Mouse (Mus musculus): Measurements from ENCODE around the gene Pwwp2b. TPM values are rescaled to one million over a fixed set of nuclear protein-coding genes. Genes with fewer than 3 reads are reported as not detected.
A peak's percentile ranks its signal among the peaks of the same experiment; 100 is the strongest.

Pwwp2b gene
- 4.5 and 4.9 TPM in 2 replicates for polyA plus RNA-seq (2015; fragmentation: Nextera tagmentation; extraction: Ambion mirVana)

GRCm38 (mm10) chr7:139247881-139248614, at the start of gene Pwwp2b:
Gene Pwwp2b, plus strand, starts transcription at chr7:139248482.
- Histone ChIP-seq H3K4me2 (peak within 1 kb of the TSS; percentile 93), H3K27me3 (peaks cover 53% of the 10 kb centered on the region), H3K4me1 (replicated peaks) (peaks cover 58% of the 10 kb centered on the region), H3K9ac (peak within 1 kb of the TSS; percentile 84), H3K36me3 (no peaks in the 10 kb centered on the region), H3K9me3 (no peaks in the 10 kb centered on the region), H3K27ac (peak within 1 kb of the TSS; percentile 73), H3K4me3 (peak within 1 kb of the TSS; percentile 55)
- WGBS: 1% methylated on average over 51 of the region's 72 CpGs
- peak; percentile 50; the same call in 1 of the 2 replicates for ATAC-seq (ENCODE audit: low FRiP score)

GRCm38 (mm10) chr7:139200108-139200507, 48.2 kb upstream of the Pwwp2b start:
- H3K4me2 ChIP-seq: no peak overlapping the region
- no peaks in the 10 kb centered on the region for H3K9me3 ChIP-seq
- ATAC-seq (ENCODE audit: low FRiP score): no peak
- no peaks in the 10 kb centered on the region for H3K36me3 ChIP-seq
- H3K4me3 ChIP-seq: no peak overlapping the region
- no peak overlapping the region for H3K27ac ChIP-seq
- WGBS: 35% methylated on average over 7 of the region's 7 CpGs
- 0 out of 2 replicates have a peak, but pooled peaks cover 10% of the 10 kb centered on the region for H3K27me3 ChIP-seq
- no peak overlapping the region for H3K9ac ChIP-seq
- no peaks in the 10 kb centered on the region for H3K4me1 ChIP-seq (replicated peaks)

- no peaks in the 10 kb centered on the region for H3K36me3 ChIP-seq
- 0 out of 2 replicates have a peak, but pooled peaks cover 10% of the 10 kb centered on the region for H3K27me3 ChIP-seq
- no peak for ATAC-seq (ENCODE audit: low FRiP score)
- no peak overlapping the region for H3K4me2 ChIP-seq
- no peak overlapping the region for H3K27ac ChIP-seq
- no peak overlapping the region for H3K4me3 ChIP-seq
- no peaks in the 10 kb centered on the region for H3K9me3 ChIP-seq
- no peak overlapping the region for H3K9ac ChIP-seq
- H3K4me1 ChIP-seq (replicated peaks): no peaks in the 10 kb centered on the region
- 62% methylated on average over 6 of the region's 6 CpGs for WGBS
These were observed 47.1 kb upstream of the Pwwp2b start for GRCm38 (mm10) chr7:139201209-139201608.

- 0 out of 2 replicates have a peak, but pooled peaks cover 6% of the 10 kb centered on the region for H3K27me3 ChIP-seq
- peaks cover 11% of the 10 kb centered on the region for H3K4me1 ChIP-seq (replicated peaks)
- H3K36me3 ChIP-seq: no peaks in the 10 kb centered on the region
- WGBS: 34% methylated on average over 7 of the region's 7 CpGs
- no peak overlapping the region for H3K4me2 ChIP-seq
- H3K27ac ChIP-seq: no peak overlapping the region
- H3K4me3 ChIP-seq: no peak overlapping the region
- H3K9me3 ChIP-seq: no peaks in the 10 kb centered on the region
- ATAC-seq (ENCODE audit: low FRiP score): no peak
- H3K9ac ChIP-seq: no peak overlapping the region
These were observed 40.1 kb upstream of the Pwwp2b start for GRCm38 (mm10) chr7:139208023-139208772.

GRCm38 (mm10) chr7:139208773-139209095, 39.5 kb upstream of the Pwwp2b start:
- no peaks in the 10 kb centered on the region for H3K36me3 ChIP-seq
- H3K9ac ChIP-seq: no peak overlapping the region
- peaks cover 14% of the 10 kb centered on the region for H3K4me1 ChIP-seq (replicated peaks)
- 89% methylated on average over 4 of the region's 4 CpGs for WGBS
- H3K27me3 ChIP-seq: 0 out of 2 replicates have a peak, but pooled peaks cover 6% of the 10 kb centered on the region
- no peaks in the 10 kb centered on the region for H3K9me3 ChIP-seq
- H3K27ac ChIP-seq: no peak overlapping the region
- no peak overlapping the region for H3K4me2 ChIP-seq
- no peak for ATAC-seq (ENCODE audit: low FRiP score)
- no peak overlapping the region for H3K4me3 ChIP-seq

- Histone ChIP-seq H3K36me3 (no peaks in the 10 kb centered on the region), H3K9me3 (no peaks in the 10 kb centered on the region), H3K4me2 (no peak overlapping the region), H3K4me3 (no peak overlapping the region), H3K4me1 (replicated peaks) (peaks cover 17% of the 10 kb centered on the region), H3K27me3 (0 out of 2 replicates have a peak, but pooled peaks cover 3% of the 10 kb centered on the region), H3K9ac (no peak overlapping the region), H3K27ac (no peak overlapping the region)
- 85% methylated on average over 6 of the region's 6 CpGs for WGBS
- no peak for ATAC-seq (ENCODE audit: low FRiP score)
These were observed 36.5 kb upstream of the Pwwp2b start for GRCm38 (mm10) chr7:139211761-139212160.

- Histone ChIP-seq H3K9me3 (no peaks in the 10 kb centered on the region), H3K27ac (peak within 1 kb of the TSS; percentile 93), H3K4me3 (peak within 1 kb of the TSS; percentile 52), H3K9ac (peak within 1 kb of the TSS; percentile 78), H3K27me3 (no peaks in the 10 kb centered on the region), H3K4me1 (replicated peaks) (peaks cover 17% of the 10 kb centered on the region), H3K4me2 (peak within 1 kb of the TSS; percentile 59), H3K36me3 (no peaks in the 10 kb centered on the region)
- ATAC-seq (ENCODE audit: low FRiP score): peak; percentile 98
- 2% methylated on average over 53 of the region's 53 CpGs for WGBS
These were observed 35.2 kb upstream of the Pwwp2b start, which contains the start of the genes Lrrc27 and Stk32c for GRCm38 (mm10) chr7:139212754-139213745. Gene Lrrc27, plus strand, starts transcription at chr7:139212988. Gene Stk32c, minus strand, starts transcription at chr7:139213307.

- ATAC-seq (ENCODE audit: low FRiP score): peak; percentile 22
These were observed 34.5 kb upstream of the Pwwp2b start for GRCm38 (mm10) chr7:139213751-139214150.

GRCm38 (mm10) chr7:139214160-139214559, 34.1 kb upstream of the Pwwp2b start:
- no peaks in the 10 kb centered on the region for H3K9me3 ChIP-seq
- no peak overlapping the region for H3K27ac ChIP-seq
- 84% methylated on average over 3 of the region's 3 CpGs for WGBS
- H3K4me2 ChIP-seq: 0 out of 2 replicates have a peak overlapping the region, but pooled peaks have one; percentile 59
- H3K36me3 ChIP-seq: no peaks in the 10 kb centered on the region
- no peak overlapping the region; the same call in 1 of the 2 replicates for H3K9ac ChIP-seq
- H3K4me3 ChIP-seq: no peak overlapping the region
- no peak for ATAC-seq (ENCODE audit: low FRiP score)
- peaks cover 17% of the 10 kb centered on the region for H3K4me1 ChIP-seq (replicated peaks)
- no peaks in the 10 kb centered on the region for H3K27me3 ChIP-seq

More at GRCm38 (mm10) chr7:139213751-139214150, 34.5 kb upstream of the Pwwp2b start:
- Histone ChIP-seq H3K4me3 (peak overlapping the region; percentile 52), H3K4me2 (peak overlapping the region; percentile 59), H3K4me1 (replicated peaks) (peaks cover 17% of the 10 kb centered on the region), H3K9ac (peak overlapping the region; percentile 70), H3K36me3 (no peaks in the 10 kb centered on the region), H3K9me3 (no peaks in the 10 kb centered on the region), H3K27ac (peak overlapping the region; percentile 93; the same call in 1 of the 2 replicates), H3K27me3 (no peaks in the 10 kb centered on the region)
- 62% methylated on average over 3 of the region's 3 CpGs for WGBS

- 80% methylated on average over 14 of the region's 14 CpGs for WGBS
- Histone ChIP-seq H3K27me3 (no peaks in the 10 kb centered on the region), H3K27ac (no peak overlapping the region), H3K4me1 (replicated peaks) (peaks cover 17% of the 10 kb centered on the region), H3K36me3 (no peaks in the 10 kb centered on the region), H3K4me3 (no peak overlapping the region), H3K9ac (no peak overlapping the region), H3K4me2 (no peak overlapping the region), H3K9me3 (no peaks in the 10 kb centered on the region)
- ATAC-seq (ENCODE audit: low FRiP score): no peak
These were observed 33.5 kb upstream of the Pwwp2b start for GRCm38 (mm10) chr7:139214596-139215340.

GRCm38 (mm10) chr7:139215516-139215915, 32.8 kb upstream of the Pwwp2b start:
- no peak overlapping the region for H3K27ac ChIP-seq
- H3K36me3 ChIP-seq: no peaks in the 10 kb centered on the region
- no peak overlapping the region for H3K4me3 ChIP-seq
- 52% methylated on average over 1 of the region's 1 CpGs for WGBS
- peaks cover 17% of the 10 kb centered on the region for H3K4me1 ChIP-seq (replicated peaks)
- no peaks in the 10 kb centered on the region for H3K27me3 ChIP-seq
- H3K9ac ChIP-seq: no peak overlapping the region
- H3K9me3 ChIP-seq: no peaks in the 10 kb centered on the region
- no peak for ATAC-seq (ENCODE audit: low FRiP score)
- no peak overlapping the region for H3K4me2 ChIP-seq
